Mouse (Mus musculus): ENCODE data around the gene Slc35a2. TPM values are rescaled to one million over a fixed set of nuclear protein-coding genes. Genes with fewer than 3 reads are reported as not detected.
"Not testable (repeated sequence)": the region's sequence is repeated elsewhere in the genome, so short reads cannot be mapped to it uniquely, and the experiment has no call there.

Gene Slc35a2
- polyA plus RNA-seq, 1 experiment from 2014 or later: 30.5 TPM

DNA sequence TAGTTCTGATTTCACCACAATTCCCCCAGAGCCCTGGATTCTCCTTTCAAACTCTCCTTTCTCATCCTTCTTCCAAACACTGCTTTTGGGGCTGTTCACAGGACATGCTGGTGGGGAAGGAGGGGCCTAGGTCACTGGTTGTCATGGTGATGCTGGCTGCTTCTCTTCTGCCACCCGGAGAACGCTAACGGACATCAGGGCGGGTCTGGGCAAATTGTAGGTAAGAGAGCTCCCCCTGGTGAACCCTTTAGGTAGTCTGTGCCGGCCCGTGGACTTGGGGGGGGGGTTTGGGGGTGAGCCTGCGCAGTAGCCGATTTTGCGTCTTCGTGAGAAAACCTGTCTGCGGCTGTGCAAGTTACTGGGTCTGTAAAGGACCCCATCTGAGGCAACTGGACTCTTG, 4.0 kb upstream of the Slc35a2 start:
- Histone ChIP-seq H3K4me1 (ENCODE audit: control insufficient read depth, insufficient read depth, low read length) (peaks cover 10% of the 10 kb centered on the region), H3K9ac (ENCODE audit: low read length) (no peak overlapping the region), H3K4me3 (ENCODE audit: low read length) (no peak overlapping the region; the same call in 1 of the 2 replicates), H3K36me3 (ENCODE audit: control insufficient read depth, insufficient read depth) (no peaks in the 10 kb centered on the region), H3K27ac (ENCODE audit: low read length) (no peak overlapping the region), H3K4me2 (ENCODE audit: low read depth, low read length) (peak overlapping the region; percentile 51), H3K27me3 (ENCODE audit: control insufficient read depth, insufficient read depth, low read length) (no peaks in the 10 kb centered on the region), H3K9me3 (replicated peaks; ENCODE audit: control insufficient read depth, low read length) (no peaks in the 10 kb centered on the region)
- no peak for ATAC-seq (replicated peaks; ENCODE audit: extremely low read depth, insufficient read depth, low FRiP score)
- WGBS: 10% methylated on average over 11 of the region's 11 CpGs

DNA sequence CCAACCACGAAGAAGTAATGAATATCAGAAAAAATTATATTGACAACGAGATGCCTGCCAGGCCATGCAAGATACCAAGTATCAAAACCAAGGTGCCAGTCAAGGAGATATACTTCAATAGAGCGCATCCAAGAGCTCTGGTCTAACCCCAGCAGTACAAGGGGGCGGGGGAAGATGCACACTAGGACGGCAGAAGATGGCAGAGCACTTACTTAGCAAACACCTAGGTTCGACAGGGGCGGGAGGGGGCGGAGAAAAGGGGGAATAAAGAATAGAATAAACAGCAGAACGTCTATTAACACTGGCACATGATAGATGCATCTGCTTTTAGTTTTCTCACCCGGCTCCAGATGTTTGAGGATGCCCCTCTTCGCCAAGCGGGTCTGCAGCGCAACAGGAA, 14.4 kb downstream of the Slc35a2 start:
- Histone ChIP-seq H3K4me1 (ENCODE audit: control insufficient read depth, insufficient read depth, low read length) (peaks cover 2% of the 10 kb centered on the region; the same call in 1 of the 2 replicates), H3K36me3 (ENCODE audit: control insufficient read depth, insufficient read depth) (peaks cover 5% of the 10 kb centered on the region; the same call in 1 of the 2 replicates), H3K4me2 (ENCODE audit: low read depth, low read length) (peak overlapping the region; percentile 67), H3K9ac (ENCODE audit: low read length) (peak overlapping the region; percentile 65), H3K4me3 (ENCODE audit: low read length) (peak overlapping the region; percentile 70), H3K27ac (ENCODE audit: low read length) (no peak overlapping the region; the same call in 1 of the 2 replicates), H3K9me3 (replicated peaks; ENCODE audit: control insufficient read depth, low read length) (no peaks in the 10 kb centered on the region), H3K27me3 (ENCODE audit: control insufficient read depth, insufficient read depth, low read length) (no peaks in the 10 kb centered on the region)
- ATAC-seq (replicated peaks; ENCODE audit: extremely low read depth, insufficient read depth, low FRiP score): no peak
- 24% methylated on average over 12 of the region's 13 CpGs for WGBS

DNA sequence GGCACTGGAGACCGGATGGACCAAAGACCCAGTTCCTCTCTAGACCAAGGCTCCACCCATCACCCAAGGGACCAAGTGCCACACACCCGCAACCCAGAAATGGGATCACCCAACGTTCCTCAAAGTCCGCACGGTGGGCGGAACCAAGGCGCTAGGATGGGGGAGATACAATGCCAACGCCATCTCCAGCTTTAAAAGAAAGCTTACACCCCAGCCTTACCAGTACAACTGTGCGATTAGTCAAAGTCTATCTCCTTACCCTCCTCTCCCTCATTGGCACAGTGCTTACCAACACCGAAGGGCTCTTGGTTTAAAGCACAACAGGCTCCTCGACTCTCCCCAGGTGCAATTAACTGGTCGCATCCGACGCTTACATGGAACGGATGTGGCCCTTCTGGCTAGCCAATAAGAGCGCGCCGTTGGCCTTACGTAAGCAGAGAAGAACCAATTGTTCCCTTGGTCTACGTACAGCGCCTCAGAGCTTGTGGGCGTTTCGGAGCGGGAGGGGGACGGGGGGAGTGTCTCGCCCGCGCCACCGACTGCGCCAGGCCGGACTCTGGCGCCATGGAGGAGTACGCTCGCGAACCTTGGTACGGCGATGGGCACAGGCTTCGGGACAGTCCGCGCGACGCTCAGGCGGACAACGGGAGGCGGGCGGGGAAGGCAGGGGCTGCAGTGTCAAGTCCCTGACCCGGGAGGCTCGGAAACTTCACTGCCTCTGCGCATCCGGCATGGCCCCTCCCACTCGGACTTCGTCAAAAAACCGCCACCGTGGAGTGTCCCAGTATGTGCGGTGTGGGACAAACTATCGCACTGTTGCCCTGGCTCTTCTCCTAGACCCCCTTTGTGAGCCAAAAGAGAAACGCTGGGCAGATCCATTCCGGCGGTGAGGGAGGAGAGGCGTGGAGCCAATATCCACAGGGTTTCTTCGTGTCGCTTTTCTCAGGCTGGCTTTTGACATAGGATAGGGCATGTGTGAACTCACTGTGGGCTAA, 15.3 kb downstream of the Slc35a2 start, which contains the start of the genes Pqbp1 and Timm17b:
Gene Pqbp1 (minus strand): TSS at position 390 of the 995 bp plus-strand sequence.
Gene Timm17b (plus strand): TSS at position 478 of the 995 bp plus-strand sequence.
- Histone ChIP-seq H3K27ac (ENCODE audit: low read length) (peak within 1 kb of the TSS; percentile 89), H3K9ac (ENCODE audit: low read length) (peak within 1 kb of the TSS; percentile 77), H3K4me2 (ENCODE audit: low read depth, low read length) (peak within 1 kb of the TSS; percentile 67), H3K4me3 (ENCODE audit: low read length) (peak within 1 kb of the TSS; percentile 70), H3K36me3 (ENCODE audit: control insufficient read depth, insufficient read depth) (peaks cover 2% of the 10 kb centered on the region; the same call in 1 of the 2 replicates), H3K4me1 (ENCODE audit: control insufficient read depth, insufficient read depth, low read length) (peaks cover 2% of the 10 kb centered on the region; the same call in 1 of the 2 replicates), H3K27me3 (ENCODE audit: control insufficient read depth, insufficient read depth, low read length) (no peaks in the 10 kb centered on the region), H3K9me3 (replicated peaks; ENCODE audit: control insufficient read depth, low read length) (no peaks in the 10 kb centered on the region)
- peak; percentile 98 for ATAC-seq (replicated peaks; ENCODE audit: extremely low read depth, insufficient read depth, low FRiP score)
- WGBS: 11% methylated on average over 62 of the region's 62 CpGs

DNA sequence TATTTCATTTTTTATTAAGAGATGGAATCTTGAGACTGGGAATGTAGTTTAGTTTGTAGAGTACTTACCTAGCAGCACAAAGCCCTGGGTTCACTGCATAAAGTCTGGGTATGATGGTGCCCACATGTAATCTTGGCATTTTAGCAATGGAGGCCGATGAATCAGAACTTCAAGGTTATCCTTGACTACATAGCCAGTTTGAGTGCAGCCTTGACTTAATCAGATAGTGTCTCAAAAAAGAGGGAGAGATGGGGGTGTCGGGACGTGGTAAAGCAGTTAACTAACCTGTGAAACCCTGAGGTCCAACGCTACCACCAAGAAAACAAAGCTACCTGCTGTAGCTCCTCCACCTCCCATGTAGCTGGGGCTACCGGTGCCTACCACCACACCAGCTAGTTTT, 20.6 kb downstream of the Slc35a2 start:
- no peak for ATAC-seq (replicated peaks; ENCODE audit: extremely low read depth, insufficient read depth, low FRiP score)
- no peak overlapping the region for H3K27ac ChIP-seq (ENCODE audit: low read length)
- 79% methylated on average over 5 of the region's 5 CpGs for WGBS
- H3K27me3 ChIP-seq (ENCODE audit: control insufficient read depth, insufficient read depth, low read length): no peaks in the 10 kb centered on the region
- no peaks in the 10 kb centered on the region for H3K4me1 ChIP-seq (ENCODE audit: control insufficient read depth, insufficient read depth, low read length)
- no peaks in the 10 kb centered on the region for H3K9me3 ChIP-seq (replicated peaks; ENCODE audit: control insufficient read depth, low read length)
- no peak overlapping the region for H3K9ac ChIP-seq (ENCODE audit: low read length)
- H3K4me2 ChIP-seq (ENCODE audit: low read depth, low read length): no peak overlapping the region
- peaks cover 3% of the 10 kb centered on the region for H3K36me3 ChIP-seq (ENCODE audit: control insufficient read depth, insufficient read depth)
- no peak overlapping the region for H3K4me3 ChIP-seq (ENCODE audit: low read length)

DNA sequence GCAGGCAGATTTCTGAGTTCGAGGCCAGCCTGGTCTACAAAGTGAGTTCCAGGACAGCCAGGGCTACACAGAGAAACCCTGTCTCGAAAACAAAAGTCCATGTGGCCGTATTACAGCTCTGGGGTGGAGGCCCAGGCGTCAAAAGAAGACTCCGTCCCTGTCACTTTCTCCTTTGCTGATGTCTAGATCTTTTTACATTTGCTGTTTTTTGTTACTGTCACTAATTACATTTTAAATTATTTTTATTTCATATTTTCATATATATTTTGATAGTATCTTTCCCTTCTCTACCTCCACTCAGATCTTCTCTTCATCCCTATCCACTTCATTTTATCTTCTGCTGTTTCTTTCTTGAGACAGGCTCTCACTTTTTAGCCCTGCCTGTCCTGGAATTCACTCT, 23.9 kb downstream of the Slc35a2 start, which contains the start of gene Gm10491:
Gene Gm10491 (minus strand): TSS at position 101 of the 400 bp plus-strand sequence.
- Histone ChIP-seq H3K9me3 (replicated peaks; ENCODE audit: control insufficient read depth, low read length) (no peaks in the 10 kb centered on the region), H3K9ac (ENCODE audit: low read length) (no peak within 1 kb of the TSS), H3K27ac (ENCODE audit: low read length) (no peak within 1 kb of the TSS), H3K36me3 (ENCODE audit: control insufficient read depth, insufficient read depth) (peaks cover 3% of the 10 kb centered on the region), H3K27me3 (ENCODE audit: control insufficient read depth, insufficient read depth, low read length) (no peaks in the 10 kb centered on the region), H3K4me3 (ENCODE audit: low read length) (no peak within 1 kb of the TSS), H3K4me2 (ENCODE audit: low read depth, low read length) (no peak within 1 kb of the TSS), H3K4me1 (ENCODE audit: control insufficient read depth, insufficient read depth, low read length) (no peaks in the 10 kb centered on the region)
- 87% methylated on average over 5 of the region's 5 CpGs for WGBS
- ATAC-seq (replicated peaks; ENCODE audit: extremely low read depth, insufficient read depth, low FRiP score): no peak

DNA sequence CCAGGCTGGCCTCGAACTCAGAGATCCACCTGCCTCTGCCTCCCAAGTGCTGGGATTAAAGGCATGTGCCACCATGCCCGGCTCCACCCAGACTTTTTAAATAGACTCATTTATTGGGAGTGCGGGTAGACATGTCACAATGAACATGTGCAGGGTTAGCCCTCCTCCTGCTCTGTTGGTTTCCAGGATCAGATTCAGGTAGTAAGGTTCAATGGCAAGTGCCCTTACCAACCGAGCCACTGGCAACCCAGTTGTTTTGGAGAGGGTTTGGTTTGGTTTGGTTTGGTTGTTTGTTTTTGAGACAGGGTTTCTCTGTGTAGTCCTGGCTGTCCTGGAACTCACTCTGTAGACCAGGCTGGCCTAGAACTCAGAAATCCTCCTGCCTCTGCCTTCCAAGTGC, 25.4 kb downstream of the Slc35a2 start, which contains the start of gene Gm10490:
Gene Gm10490 (plus strand): TSS at position 301 of the 400 bp plus-strand sequence.
- not testable (repeated sequence) for H3K4me2 ChIP-seq (ENCODE audit: low read depth, low read length); ATAC-seq (replicated peaks; ENCODE audit: extremely low read depth, insufficient read depth, low FRiP score); H3K9ac ChIP-seq (ENCODE audit: low read length); H3K9me3 ChIP-seq (replicated peaks; ENCODE audit: control insufficient read depth, low read length); H3K4me1 ChIP-seq (ENCODE audit: control insufficient read depth, insufficient read depth, low read length); H3K27ac ChIP-seq (ENCODE audit: low read length); H3K27me3 ChIP-seq (ENCODE audit: control insufficient read depth, insufficient read depth, low read length); H3K36me3 ChIP-seq (ENCODE audit: control insufficient read depth, insufficient read depth); H3K4me3 ChIP-seq (ENCODE audit: low read length)
- 90% methylated on average over 4 of the region's 4 CpGs for WGBS

DNA sequence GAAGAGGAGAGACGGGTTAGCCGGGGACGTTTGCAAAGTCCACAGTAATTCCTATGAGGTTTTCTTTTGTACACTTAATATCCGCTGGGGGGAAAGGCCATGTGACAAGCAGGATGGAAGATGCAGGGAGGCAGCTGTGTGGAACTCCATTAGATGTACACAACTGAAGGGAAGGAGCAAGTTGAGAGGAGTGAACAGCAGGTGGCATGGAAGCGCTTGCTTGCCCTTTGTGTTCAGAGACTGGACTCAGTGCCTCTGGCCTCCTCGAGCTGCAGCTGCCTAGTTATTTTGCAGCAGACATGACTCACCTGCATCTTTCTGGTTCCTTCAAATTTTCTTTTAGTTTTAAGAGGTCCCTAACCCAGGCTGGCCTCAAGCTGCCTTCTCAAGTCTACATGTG, 26.6 kb downstream of the Slc35a2 start:
- ATAC-seq (replicated peaks; ENCODE audit: extremely low read depth, insufficient read depth, low FRiP score): no peak

DNA sequence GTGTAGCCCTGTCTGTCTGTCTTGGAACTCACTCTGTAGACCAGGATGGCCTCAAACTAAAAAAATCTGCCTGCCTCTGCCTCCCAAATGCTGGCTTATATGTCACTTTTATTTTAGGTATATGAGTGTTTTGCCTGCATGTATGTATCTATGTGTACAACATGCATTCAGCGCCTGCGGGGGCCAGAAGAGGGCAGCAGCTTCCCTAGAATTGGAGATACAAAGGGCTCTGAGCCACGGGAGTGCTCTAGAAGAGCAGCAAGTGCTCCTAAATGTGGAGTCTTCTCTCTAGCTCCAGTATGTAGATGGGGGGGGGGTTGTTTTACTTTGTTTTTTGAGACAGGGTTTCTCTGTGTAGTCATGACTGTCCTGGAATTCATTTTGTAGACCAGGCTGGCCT, 31.8 kb downstream of the Slc35a2 start:
- H3K9me3 ChIP-seq (replicated peaks; ENCODE audit: control insufficient read depth, low read length); H3K4me1 ChIP-seq (ENCODE audit: control insufficient read depth, insufficient read depth, low read length); H3K4me2 ChIP-seq (ENCODE audit: low read depth, low read length); ATAC-seq (replicated peaks; ENCODE audit: extremely low read depth, insufficient read depth, low FRiP score); H3K36me3 ChIP-seq (ENCODE audit: control insufficient read depth, insufficient read depth); H3K4me3 ChIP-seq (ENCODE audit: low read length); H3K27ac ChIP-seq (ENCODE audit: low read length); H3K9ac ChIP-seq (ENCODE audit: low read length): not testable (repeated sequence)
- peaks cover 19% of the 10 kb centered on the region for H3K27me3 ChIP-seq (ENCODE audit: control insufficient read depth, insufficient read depth, low read length)
- WGBS: 19% methylated on average over 3 of the region's 3 CpGs

More for the DNA sequence above, 26.6 kb downstream of the Slc35a2 start:
- H3K27ac ChIP-seq (ENCODE audit: low read length): no peak overlapping the region
- H3K4me3 ChIP-seq (ENCODE audit: low read length): no peak overlapping the region
- H3K36me3 ChIP-seq (ENCODE audit: control insufficient read depth, insufficient read depth): peaks cover 3% of the 10 kb centered on the region
- no peaks in the 10 kb centered on the region for H3K4me1 ChIP-seq (ENCODE audit: control insufficient read depth, insufficient read depth, low read length)
- H3K9me3 ChIP-seq (replicated peaks; ENCODE audit: control insufficient read depth, low read length): no peaks in the 10 kb centered on the region
- 53% methylated on average over 6 of the region's 6 CpGs for WGBS
- H3K4me2 ChIP-seq (ENCODE audit: low read depth, low read length): no peak overlapping the region
- H3K27me3 ChIP-seq (ENCODE audit: control insufficient read depth, insufficient read depth, low read length): no peaks in the 10 kb centered on the region
- H3K9ac ChIP-seq (ENCODE audit: low read length): no peak overlapping the region

DNA sequence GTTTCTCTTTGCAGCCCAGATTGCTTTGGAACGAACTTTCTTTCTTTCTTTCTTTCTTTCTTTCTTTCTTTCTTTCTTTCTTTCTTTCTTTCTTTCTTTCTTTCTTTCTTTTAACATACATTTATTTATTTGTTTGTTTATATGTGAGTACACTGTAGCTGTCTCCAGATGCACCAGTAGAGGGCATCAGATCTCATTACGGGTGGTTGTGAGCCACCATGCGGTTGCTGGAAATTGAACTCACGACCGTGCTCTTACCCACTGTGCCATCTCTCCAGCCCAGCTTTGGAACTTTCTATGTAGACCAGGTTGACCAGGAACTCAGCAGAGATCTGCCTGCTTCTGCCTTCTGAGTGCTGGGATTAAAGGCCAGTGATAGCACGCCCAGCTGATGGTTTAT, 34.1 kb downstream of the Slc35a2 start:
- ATAC-seq (replicated peaks; ENCODE audit: extremely low read depth, insufficient read depth, low FRiP score); H3K4me3 ChIP-seq (ENCODE audit: low read length); H3K27ac ChIP-seq (ENCODE audit: low read length); H3K36me3 ChIP-seq (ENCODE audit: control insufficient read depth, insufficient read depth); H3K9ac ChIP-seq (ENCODE audit: low read length); H3K4me2 ChIP-seq (ENCODE audit: low read depth, low read length); H3K9me3 ChIP-seq (replicated peaks; ENCODE audit: control insufficient read depth, low read length); H3K4me1 ChIP-seq (ENCODE audit: control insufficient read depth, insufficient read depth, low read length): not testable (repeated sequence)
- peaks cover 37% of the 10 kb centered on the region for H3K27me3 ChIP-seq (ENCODE audit: control insufficient read depth, insufficient read depth, low read length)
- WGBS: 64% methylated on average over 6 of the region's 6 CpGs

Data from heart, embryonic 16.5 days (tissue).